Mouse (Mus musculus) cerebellum, adult 18-20 months (tissue): ENCODE measurements at regions not wholly inside any gene's neighbourhood (a gene's known extent, or its start where the extent isn't known, plus 50 kb on each side); places are given as distances from the start of the nearest gene placed in this dataset.
"Not testable (repeated sequence)": the region's sequence is repeated elsewhere in the genome, so short reads cannot be mapped to it uniquely, and the experiment has no call there.

ENCODE experiments used
- DNase-seq, 2 experiments: peaks; one replicate each; pipeline ENCODE4 v3.0.0; 2021

GRCm38 (mm10) chr4:7392696-7393095, 846.1 kb downstream of the Car8 start:
- DNase-seq = no peak

DNA sequence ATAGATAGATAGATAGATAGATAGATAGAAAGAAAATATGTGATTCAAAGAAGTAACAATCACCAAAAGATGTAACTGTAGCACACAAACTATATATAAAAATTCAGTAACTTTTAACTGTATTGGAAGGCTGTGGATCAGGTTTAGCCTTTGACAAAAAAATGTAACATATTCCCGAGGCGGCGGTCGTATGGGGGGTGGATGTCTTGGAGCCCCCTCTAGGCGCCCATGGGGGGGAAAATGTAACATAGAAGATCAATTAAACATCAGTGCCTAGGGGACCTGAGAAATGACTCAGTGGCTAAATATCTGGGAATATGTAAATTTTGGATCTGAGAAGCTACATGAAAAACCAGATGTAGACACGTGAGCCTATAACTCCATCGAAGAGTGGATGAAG, 847.2 kb downstream of the Car8 start:
- peak; percentile 32 to 58 for DNase-seq

GRCm38 (mm10) chr4:7385069-7385468, 853.8 kb downstream of the Car8 start:
- no peak for DNase-seq

DNA sequence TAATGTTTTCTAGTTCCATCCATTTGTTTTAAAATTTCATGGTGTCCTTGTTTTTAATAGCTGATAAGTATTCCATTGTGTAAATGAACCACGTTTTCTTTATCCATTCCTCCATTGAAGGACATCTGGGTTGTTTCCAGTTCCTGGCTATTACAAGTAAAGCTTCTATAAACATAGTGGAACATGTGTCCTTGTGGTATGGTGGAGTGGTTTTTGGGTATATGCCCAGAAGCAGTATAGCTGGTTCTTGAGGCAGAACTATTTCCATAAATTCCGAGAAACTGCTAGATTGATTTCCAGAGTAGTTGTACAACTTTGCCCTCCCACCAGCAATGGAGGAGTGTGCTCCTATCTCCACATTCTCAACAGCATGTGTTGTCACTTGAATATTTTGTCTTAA, 858.8 kb downstream of the Car8 start:
- DNase-seq = no peak

DNA sequence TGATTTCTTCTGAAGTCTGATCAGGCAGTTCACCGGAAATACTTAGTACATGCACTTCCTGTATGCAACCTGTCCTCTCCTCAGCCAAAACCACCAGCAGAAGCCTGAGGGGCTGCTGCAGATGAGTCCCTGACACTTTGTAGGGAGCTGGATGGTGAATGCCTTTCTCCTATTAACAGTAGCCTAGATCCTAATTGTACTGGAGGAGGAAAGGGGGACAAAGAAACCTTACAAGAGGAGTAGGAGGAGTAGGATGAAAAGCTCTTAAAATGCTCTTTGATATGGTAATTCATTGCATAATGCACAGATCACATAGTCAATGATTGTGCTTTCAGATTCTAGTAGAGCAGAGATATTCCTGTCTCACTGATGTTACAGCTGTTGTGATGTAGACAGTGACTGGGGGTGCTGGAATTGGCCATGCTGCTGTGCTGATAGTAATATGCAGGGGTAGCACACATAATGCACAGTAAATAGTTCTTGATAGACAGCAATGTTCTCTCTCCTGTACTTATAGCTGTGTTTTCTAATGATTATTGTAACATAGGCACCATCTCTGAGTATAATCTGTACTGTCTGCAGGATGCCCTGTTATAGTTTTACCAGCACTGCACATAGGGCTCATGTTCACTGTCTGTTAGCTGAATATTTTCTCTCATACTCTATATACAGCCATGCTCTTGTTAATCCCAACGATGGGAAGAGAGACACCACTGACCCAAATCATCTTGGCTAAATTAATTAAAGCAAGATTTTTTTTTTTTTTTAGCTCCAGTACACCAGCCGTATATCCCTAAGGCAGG, 874.4 kb downstream of the Car8 start:
- no peak for DNase-seq

DNA sequence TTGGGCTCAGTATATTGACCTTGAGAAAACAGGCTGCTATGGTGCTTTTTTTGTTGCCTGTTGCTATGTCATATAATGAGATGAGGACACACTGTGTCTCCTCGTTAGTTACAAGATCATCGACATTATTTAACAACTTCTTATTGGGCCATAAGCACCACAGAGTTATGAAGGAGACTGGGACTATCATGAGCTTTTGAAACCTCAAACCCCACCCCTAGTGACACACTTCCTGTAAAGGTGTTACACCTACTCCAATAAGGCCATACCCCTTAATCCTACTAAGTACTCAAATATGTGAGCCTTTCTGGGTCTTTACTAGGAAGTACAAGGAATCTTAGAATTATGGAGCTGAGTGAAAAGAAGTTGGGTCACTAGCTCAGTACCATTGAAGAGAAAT, 875.3 kb downstream of the Car8 start:
- DNase-seq = no peak

- no peak for DNase-seq
Measured at GRCm38 (mm10) chr4:7356202-7356601, 882.6 kb downstream of the Car8 start.

GRCm38 (mm10) chr4:7347317-7347716, 891.5 kb downstream of the Car8 start:
- no peak for DNase-seq

GRCm38 (mm10) chr4:7341159-7341558, 897.7 kb downstream of the Car8 start:
- no peak for DNase-seq

DNA sequence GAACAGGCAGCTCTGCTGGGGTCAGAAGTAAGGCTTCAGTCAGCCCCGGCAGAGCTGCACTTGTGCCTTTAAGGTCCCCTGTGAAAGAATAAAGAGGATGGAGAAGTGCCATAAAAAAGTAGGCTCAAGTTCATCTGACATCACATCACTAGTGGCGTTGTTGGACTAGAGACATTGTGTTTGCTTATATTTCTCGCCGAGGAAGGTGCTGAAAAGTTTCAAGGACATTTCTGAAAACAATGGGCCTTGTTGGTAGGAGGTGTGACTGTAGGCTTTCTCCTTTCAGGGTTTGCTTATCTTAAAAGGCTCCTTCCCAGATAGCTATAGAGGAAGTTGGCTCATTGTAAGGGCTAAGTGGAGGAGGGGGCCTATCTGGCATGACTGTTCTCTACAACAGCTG, 924.6 kb downstream of the Car8 start:
- no peak for DNase-seq

GRCm38 (mm10) chr4:7313219-7313618, 925.6 kb downstream of the Car8 start:
- no peak for DNase-seq

- no peak for DNase-seq
Measured at GRCm38 (mm10) chr4:7312160-7312559, 926.7 kb downstream of the Car8 start.

GRCm38 (mm10) chr4:7269047-7269446, 969.8 kb downstream of the Car8 start:
- DNase-seq = no peak

DNA sequence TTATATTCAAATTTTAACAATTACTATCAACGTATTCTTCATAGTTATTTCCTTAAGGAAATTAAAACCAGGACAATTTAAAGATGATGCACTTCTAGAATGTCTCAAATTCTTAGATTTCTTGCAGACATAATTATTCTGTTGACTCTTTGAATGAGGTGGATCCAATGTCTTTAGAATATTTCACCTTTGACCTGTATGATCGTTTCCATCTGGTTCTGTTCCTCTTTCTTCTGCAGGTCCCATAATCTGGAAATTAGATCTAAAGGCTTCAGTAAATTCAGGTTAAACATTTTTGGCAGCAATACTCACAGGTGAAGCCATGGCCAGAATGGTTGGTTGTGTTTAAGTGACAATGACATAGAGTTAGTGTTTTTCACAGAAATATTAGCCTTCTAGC, 982.4 kb downstream of the Car8 start:
- no peak for DNase-seq

- DNase-seq = no peak
Measured at GRCm38 (mm10) chr4:7253616-7254015, 985.2 kb downstream of the Car8 start.

DNA sequence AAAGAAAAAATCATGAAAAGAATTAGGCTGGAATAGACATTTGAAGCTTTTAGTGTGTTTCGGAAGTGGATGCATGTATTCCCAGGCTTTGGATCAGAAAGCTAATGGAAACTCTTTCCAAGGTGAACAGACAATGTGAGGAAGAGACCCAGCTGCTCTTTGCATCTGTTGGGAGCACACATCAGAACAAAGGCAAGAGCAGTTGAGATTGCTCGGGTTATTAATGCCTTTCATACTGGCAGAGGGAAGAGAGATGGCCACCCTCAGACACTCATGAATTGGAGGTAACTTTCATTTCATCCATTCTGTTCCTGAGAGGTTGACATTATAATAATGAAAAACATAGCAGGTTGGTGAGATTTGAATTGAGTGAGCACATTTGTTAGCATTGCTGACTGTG, 987.2 kb downstream of the Car8 start:
- DNase-seq = no peak

DNA sequence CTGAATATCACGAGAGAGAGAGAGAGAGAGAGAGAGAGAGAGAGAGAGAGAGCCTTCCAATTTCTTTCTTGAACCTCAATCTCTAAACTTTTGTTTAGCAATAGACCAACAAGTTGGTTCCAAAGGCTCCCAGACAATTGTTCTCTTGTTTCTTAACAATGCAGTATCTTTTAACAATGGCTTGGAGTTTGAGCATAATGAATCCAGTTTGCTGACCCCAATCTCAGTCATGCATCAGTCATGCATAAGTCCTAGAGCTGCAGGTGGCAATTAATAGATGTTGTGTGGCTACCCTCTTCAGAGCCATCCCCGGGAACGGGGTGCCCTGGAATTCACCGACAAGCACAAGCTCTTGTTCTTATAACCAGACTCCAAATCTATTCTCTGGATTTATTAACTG, 991.0 kb downstream of the Car8 start:
- no peak for DNase-seq

DNA sequence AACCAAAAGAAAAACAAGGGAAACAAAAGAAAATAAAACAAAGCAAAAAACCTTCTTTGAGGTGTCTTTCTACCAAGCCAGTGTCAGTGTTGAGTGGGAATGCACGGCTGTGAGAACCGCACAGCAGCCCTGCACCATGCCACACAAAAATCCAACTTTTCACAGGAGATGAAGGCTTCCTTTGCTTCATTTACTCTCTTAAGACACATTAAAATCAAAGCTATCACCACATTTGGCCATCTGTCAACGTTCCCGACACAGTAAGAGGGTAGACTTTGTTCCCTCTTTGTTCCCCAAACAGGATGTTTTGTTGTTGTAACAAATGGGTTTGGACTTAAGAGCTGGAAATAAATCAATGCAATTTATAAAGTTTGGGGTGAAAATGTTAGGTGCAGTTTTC, 991.6 kb downstream of the Car8 start:
- no peak for DNase-seq

GRCm38 (mm10) chr4:7246828-7247227, 992.0 kb downstream of the Car8 start:
- no peak for DNase-seq

GRCm38 (mm10) chr4:7245653-7246052, 993.2 kb downstream of the Car8 start:
- DNase-seq = no peak

GRCm38 (mm10) chr4:7237848-7238247, 1001.0 kb downstream of the Car8 start:
- DNase-seq = no peak

- DNase-seq = not testable (repeated sequence)
Measured at GRCm38 (mm10) chr4:7234537-7234936, 1004.3 kb downstream of the Car8 start.

DNA sequence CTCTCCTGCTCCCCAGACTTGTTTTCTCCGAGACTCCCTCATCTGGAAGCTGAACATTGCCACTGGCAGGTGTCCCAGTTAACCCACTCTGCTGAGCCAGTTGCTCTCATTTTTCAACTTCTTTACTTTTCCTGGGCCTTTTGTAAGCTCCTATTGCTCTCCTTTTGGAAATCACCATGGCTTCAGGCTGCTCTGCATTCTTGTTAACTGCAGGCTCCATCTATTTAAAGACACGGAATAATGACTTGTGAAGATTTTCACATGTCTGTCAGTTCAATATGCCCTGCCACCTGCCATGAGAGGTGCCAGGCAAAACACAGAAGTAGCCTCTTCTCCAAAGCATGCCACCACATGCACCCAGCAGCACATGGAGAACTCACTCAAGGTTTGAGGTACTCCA, 1009.9 kb downstream of the Car8 start:
- no peak for DNase-seq

DNA sequence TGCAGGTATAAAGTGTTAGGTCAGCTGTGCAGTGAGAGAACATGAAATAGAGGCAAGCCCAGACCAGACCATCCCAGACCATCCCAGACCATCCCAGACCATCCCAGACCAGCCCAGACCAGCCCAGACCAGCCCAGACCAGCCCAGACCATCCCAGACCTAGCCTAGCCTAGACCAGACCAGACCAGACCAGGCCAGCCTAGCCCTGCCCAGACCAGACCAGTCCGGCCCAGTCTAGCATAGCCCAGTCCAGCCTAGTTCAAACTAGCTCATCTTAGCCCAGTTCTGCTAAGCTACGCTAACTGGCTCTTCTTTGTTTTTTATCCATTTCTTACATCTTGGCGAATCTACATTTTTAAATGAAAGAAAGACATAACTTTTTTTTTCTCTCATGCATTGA, 1015.9 kb downstream of the Car8 start:
- DNase-seq = no peak

GRCm38 (mm10) chr4:7220426-7220825, 1018.4 kb downstream of the Car8 start:
- DNase-seq = no peak
